Mouse (Mus musculus) urinary bladder, adult 18-20 months (tissue): ENCODE data around the gene Hoga1.
"Not testable (repeated sequence)": the region's sequence is repeated elsewhere in the genome, so short reads cannot be mapped to it uniquely, and the experiment has no call there.

Source experiments
- DNase-seq, 2 experiments: peaks; one replicate each; pipeline ENCODE4 v3.0.0; 2022; ENCODE audit warnings: low spot score in 2 of 2, mixed read lengths in 2 of 2

Hoga1 gene

GRCm38 (mm10) chr19:42069241-42069525 is 23.8 kb downstream of the Hoga1 start:
- DNase-seq = no peak

GRCm38 (mm10) chr19:42071221-42071620 is 25.8 kb downstream of the Hoga1 start:
- no peak for DNase-seq

GRCm38 (mm10) chr19:42071886-42072608 is 26.6 kb downstream of the Hoga1 start:
- DNase-seq = no peak

GRCm38 (mm10) chr19:42072802-42073201 is 27.4 kb downstream of the Hoga1 start:
- no peak for DNase-seq

- no peak for DNase-seq
These were observed 29.6 kb downstream of the Hoga1 start for GRCm38 (mm10) chr19:42075051-42075450.

- DNase-seq = no peak
These were observed 30.6 kb downstream of the Hoga1 start for GRCm38 (mm10) chr19:42075992-42076391.

GRCm38 (mm10) chr19:42078566-42078965 is 33.2 kb downstream of the Hoga1 start:
- DNase-seq = no peak

GRCm38 (mm10) chr19:42079006-42079405 is 33.6 kb downstream of the Hoga1 start:
- no peak for DNase-seq

- DNase-seq = no peak
These were observed 34.5 kb downstream of the Hoga1 start for GRCm38 (mm10) chr19:42079950-42080349.

GRCm38 (mm10) chr19:42080469-42080868 is 35.1 kb downstream of the Hoga1 start:
- DNase-seq = no peak

GRCm38 (mm10) chr19:42081613-42082012 is 36.2 kb downstream of the Hoga1 start:
- not testable (repeated sequence) for DNase-seq

GRCm38 (mm10) chr19:42085690-42086089 is 40.3 kb downstream of the Hoga1 start:
- DNase-seq = no peak

- peak; percentile 55 to 56 for DNase-seq
These were observed 40.8 kb downstream of the Hoga1 start, which contains the start of gene Morn4 for GRCm38 (mm10) chr19:42086166-42086565. TSS of gene Morn4 (minus strand) at chr19:42086357.

- DNase-seq = peak; percentile 11 to 31
These were observed 43.8 kb downstream of the Hoga1 start for GRCm38 (mm10) chr19:42089103-42089747.

- peak; percentile 85 to 99 for DNase-seq
These were observed 44.6 kb downstream of the Hoga1 start, which contains the start of gene Pi4k2a for GRCm38 (mm10) chr19:42089748-42090595. TSS of gene Pi4k2a (plus strand) at chr19:42090470.

GRCm38 (mm10) chr19:42090637-42091141 is 45.3 kb downstream of the Hoga1 start:
- no peak for DNase-seq

- DNase-seq = no peak
These were observed 54.0 kb downstream of the Hoga1 start for GRCm38 (mm10) chr19:42099406-42099805.

- DNase-seq = no peak
These were observed 59.3 kb downstream of the Hoga1 start for GRCm38 (mm10) chr19:42104681-42105080.

GRCm38 (mm10) chr19:42115783-42116335 is 70.4 kb downstream of the Hoga1 start:
- no peak for DNase-seq

- no peak for DNase-seq
These were observed 72.7 kb downstream of the Hoga1 start for GRCm38 (mm10) chr19:42118142-42118541.

- no peak for DNase-seq
These were observed 73.2 kb downstream of the Hoga1 start for GRCm38 (mm10) chr19:42118596-42118995.

GRCm38 (mm10) chr19:42120451-42120850 is 75.0 kb downstream of the Hoga1 start:
- no peak for DNase-seq
